Mouse (Mus musculus): ENCODE measurements around the gene Car6. TPM values are rescaled to one million over a fixed set of nuclear protein-coding genes. Genes with fewer than 3 reads are reported as not detected.

The Car6 gene
- polyA plus RNA-seq, 1 experiment from 2014 or later, result 0.20 TPM

- no peak overlapping the region for H3K4me2 ChIP-seq
- no peaks in the 10 kb centered on the region for H3K27me3 ChIP-seq
- no peak overlapping the region for H3K27ac ChIP-seq
- H3K36me3 ChIP-seq, result no peaks in the 10 kb centered on the region
- H3K9me3 ChIP-seq, result no peaks in the 10 kb centered on the region
- ATAC-seq (ENCODE audit: insufficient number of reproducible peaks, low FRiP score, low TSS enrichment, low read depth), result no peak
- no peak overlapping the region for H3K9ac ChIP-seq
- no peak overlapping the region for H3K4me3 ChIP-seq
- H3K4me1 ChIP-seq, result no peaks in the 10 kb centered on the region
- 65% methylated on average over 4 of the region's 4 CpGs for whole genome bisulfite sequencing
Measured at GRCm38 (mm10) chr4:150146286-150146685, 54.8 kb downstream of the Car6 start.

- Histone ChIP-seq H3K9me3 (no peaks in the 10 kb centered on the region), H3K36me3 (no peaks in the 10 kb centered on the region), H3K4me3 (no peak overlapping the region), H3K4me2 (no peak overlapping the region), H3K9ac (no peak overlapping the region), H3K27me3 (no peaks in the 10 kb centered on the region), H3K27ac (no peak overlapping the region), H3K4me1 (no peaks in the 10 kb centered on the region)
- 22% methylated on average over 12 of the region's 12 CpGs for WGBS
- ATAC-seq (ENCODE audit: insufficient number of reproducible peaks, low FRiP score, low TSS enrichment, low read depth), result no peak
Measured at GRCm38 (mm10) chr4:150144242-150144641, 56.9 kb downstream of the Car6 start.

GRCm38 (mm10) chr4:150140346-150140745, 60.8 kb downstream of the Car6 start:
- ATAC-seq (ENCODE audit: insufficient number of reproducible peaks, low FRiP score, low TSS enrichment, low read depth), result no peak
- no peak overlapping the region for H3K27ac ChIP-seq
- no peak overlapping the region for H3K4me2 ChIP-seq
- H3K27me3 ChIP-seq, result no peaks in the 10 kb centered on the region
- H3K4me3 ChIP-seq, result no peak overlapping the region
- H3K9ac ChIP-seq, result no peak overlapping the region
- H3K9me3 ChIP-seq, result no peaks in the 10 kb centered on the region
- WGBS, result 76% methylated on average over 7 of the region's 7 CpGs
- H3K4me1 ChIP-seq, result peaks cover 11% of the 10 kb centered on the region
- no peaks in the 10 kb centered on the region for H3K36me3 ChIP-seq

GRCm38 (mm10) chr4:150139090-150139489, 62.0 kb downstream of the Car6 start:
- WGBS, result 63% methylated on average over 13 of the region's 13 CpGs
- peaks cover 11% of the 10 kb centered on the region for H3K4me1 ChIP-seq
- no peaks in the 10 kb centered on the region for H3K36me3 ChIP-seq
- no peak overlapping the region for H3K4me3 ChIP-seq
- no peaks in the 10 kb centered on the region for H3K27me3 ChIP-seq
- no peak overlapping the region for H3K4me2 ChIP-seq
- no peak for ATAC-seq (ENCODE audit: insufficient number of reproducible peaks, low FRiP score, low TSS enrichment, low read depth)
- no peak overlapping the region for H3K27ac ChIP-seq
- H3K9me3 ChIP-seq, result no peaks in the 10 kb centered on the region
- H3K9ac ChIP-seq, result no peak overlapping the region

- Histone ChIP-seq H3K27ac (no peak overlapping the region; the same call in 1 of the 2 replicates), H3K9me3 (no peaks in the 10 kb centered on the region), H3K27me3 (no peaks in the 10 kb centered on the region), H3K9ac (no peak overlapping the region), H3K4me1 (peaks cover 11% of the 10 kb centered on the region), H3K4me3 (peak overlapping the region; percentile 25), H3K36me3 (no peaks in the 10 kb centered on the region), H3K4me2 (peak overlapping the region; percentile 39)
- WGBS, result 18% methylated on average over 9 of the region's 9 CpGs
- ATAC-seq (ENCODE audit: insufficient number of reproducible peaks, low FRiP score, low TSS enrichment, low read depth), result peak; percentile 42; the same call in 1 of the 2 replicates
Measured at GRCm38 (mm10) chr4:150138084-150138543, 63.0 kb downstream of the Car6 start.

GRCm38 (mm10) chr4:150137368-150138083, 63.6 kb downstream of the Car6 start:
- H3K27ac ChIP-seq, result no peak overlapping the region; the same call in 1 of the 2 replicates
- H3K9me3 ChIP-seq, result no peaks in the 10 kb centered on the region
- no peak overlapping the region for H3K9ac ChIP-seq
- H3K36me3 ChIP-seq, result no peaks in the 10 kb centered on the region
- peak overlapping the region; percentile 39; the same call in 1 of the 2 replicates for H3K4me2 ChIP-seq
- H3K4me1 ChIP-seq, result peaks cover 15% of the 10 kb centered on the region
- WGBS, result 82% methylated on average over 7 of the region's 7 CpGs
- no peak overlapping the region for H3K4me3 ChIP-seq
- H3K27me3 ChIP-seq, result no peaks in the 10 kb centered on the region; the same call in 1 of the 2 replicates
- no peak for ATAC-seq (ENCODE audit: insufficient number of reproducible peaks, low FRiP score, low TSS enrichment, low read depth)

Other genes with a start within 250 kb of the Car6 start
- gene Spsb1, start 246.3 kb downstream of the Car6 start, polyA plus RNA-seq (2015; fragmentation: Nextera tagmentation; extraction: Ambion mirVana), result 24.6 and 27.1 TPM in 2 replicates
- gene H6pd, start 192.3 kb downstream of the Car6 start, polyA plus RNA-seq (2015; fragmentation: Nextera tagmentation; extraction: Ambion mirVana), result 13.1 and 13.4 TPM in 2 replicates
- gene Gpr157, start 114.0 kb downstream of the Car6 start, polyA plus RNA-seq (2015; fragmentation: Nextera tagmentation; extraction: Ambion mirVana), result 1.4 and 1.7 TPM in 2 replicates
- 2.0 and 2.3 TPM in 2 replicates for gene Slc2a5, start 82.0 kb downstream of the Car6 start, polyA plus RNA-seq (2015; fragmentation: Nextera tagmentation; extraction: Ambion mirVana)
- not detected in 2 replicates for gene Slc2a7, start 52.4 kb downstream of the Car6 start, polyA plus RNA-seq (2015; fragmentation: Nextera tagmentation; extraction: Ambion mirVana)
- 1,599 and 1,772 TPM in 2 replicates for gene Eno1, start 35.4 kb upstream of the Car6 start, polyA plus RNA-seq (2015; fragmentation: Nextera tagmentation; extraction: Ambion mirVana)
- gene Rere, start 80.3 kb upstream of the Car6 start, polyA plus RNA-seq (2015; fragmentation: Nextera tagmentation; extraction: Ambion mirVana), result 18.4 and 19.7 TPM in 2 replicates

Data from limb, embryonic 15.5 days (tissue).